Mouse (Mus musculus) lung, embryonic 14.5 days (tissue): ENCODE data around the gene Aff1. TPM values are rescaled to one million over a fixed set of nuclear protein-coding genes. Genes with fewer than 3 reads are reported as not detected.
A peak's percentile ranks its signal among the peaks of the same experiment; 100 is the strongest.

Experiments used
- ATAC-seq: fragments of 200-750 bp; cut with Nextera tagmentation; 2 replicates; pipeline ENCODE4 v1.8.0; 2017; ENCODE audit warnings: mild to moderate bottlenecking, moderate TSS enrichment, moderate library complexity; ENCODE audit not compliant: insufficient read depth
- DNase-seq: peaks from one replicate; pipeline ENCODE4 v3.0.0-alpha.2; 2015
- H3K27ac ChIP-seq: fragments of 300-500 bp; sonication (generic); 2 replicates; pipeline ENCODE4 v1.5.1; 2014; ENCODE audit warnings: low read depth, mild to moderate bottlenecking, moderate library complexity
- H3K27me3 ChIP-seq: fragments of 300-500 bp; sonication (generic); 2 replicates; pipeline ENCODE4 v1.6.1; 2014; ENCODE audit warnings: low read length, control low read depth; ENCODE audit not compliant: insufficient read depth
- H3K36me3 ChIP-seq: fragments of 300-500 bp; sonication (generic); 2 replicates; pipeline ENCODE4 v1.6.1; 2014; ENCODE audit warnings: control low read depth; ENCODE audit not compliant: insufficient read depth
- H3K4me1 ChIP-seq: fragments of 300-500 bp; sonication (generic); 2 replicates; pipeline ENCODE4 v1.6.1; 2014; ENCODE audit warnings: antibody characterized with exemption, control low read depth; ENCODE audit not compliant: insufficient read depth
- H3K4me2 ChIP-seq: fragments of 300-500 bp; sonication (generic); 2 replicates; pipeline ENCODE4 v1.6.1; 2014; ENCODE audit warnings: mild to moderate bottlenecking
- H3K4me3 ChIP-seq: fragments of 300-500 bp; sonication (generic); 2 replicates; pipeline ENCODE4 v1.5.1; 2014; ENCODE audit warnings: low read depth, low read length
- H3K9ac ChIP-seq: fragments of 300-500 bp; sonication (generic); 2 replicates; pipeline ENCODE4 v1.6.1; 2014
- H3K9me3 ChIP-seq: fragments of 300-500 bp; sonication (generic); 2 replicates; pipeline ENCODE4 v1.6.1; 2016; ENCODE audit warnings: low read depth, low read length, control low read depth
- CTCF ChIP-seq: IDR thresholded peaks from 2 replicates; pipeline ENCODE4 v1.5.1; 2016; ENCODE audit warnings: antibody characterized with exemption, low read depth
- WGBS: fragments of 180-500 bp; shearing (Covaris S2); extraction: QIAGEN DNeasy Blood & Tissue Kit; methylation state at CpG from one replicate; pipeline ENCODE4 v1.1.7; 2014; 5-methylcytosine and 5-hydroxymethylcytosine counted together
- polyA plus RNA-seq: library from polyadenylated mRNA; unstranded; fragments of >200 nt; fragmentation: Nextera tagmentation; extraction: Ambion mirVana; gene quantifications from 2 replicates; pipeline ENCODE4 v1.2.1, GENCODE M21; 2014

The Aff1 gene
- polyA plus RNA-seq, 1 experiment from 2014 or later, result 7.1 TPM

DNA sequence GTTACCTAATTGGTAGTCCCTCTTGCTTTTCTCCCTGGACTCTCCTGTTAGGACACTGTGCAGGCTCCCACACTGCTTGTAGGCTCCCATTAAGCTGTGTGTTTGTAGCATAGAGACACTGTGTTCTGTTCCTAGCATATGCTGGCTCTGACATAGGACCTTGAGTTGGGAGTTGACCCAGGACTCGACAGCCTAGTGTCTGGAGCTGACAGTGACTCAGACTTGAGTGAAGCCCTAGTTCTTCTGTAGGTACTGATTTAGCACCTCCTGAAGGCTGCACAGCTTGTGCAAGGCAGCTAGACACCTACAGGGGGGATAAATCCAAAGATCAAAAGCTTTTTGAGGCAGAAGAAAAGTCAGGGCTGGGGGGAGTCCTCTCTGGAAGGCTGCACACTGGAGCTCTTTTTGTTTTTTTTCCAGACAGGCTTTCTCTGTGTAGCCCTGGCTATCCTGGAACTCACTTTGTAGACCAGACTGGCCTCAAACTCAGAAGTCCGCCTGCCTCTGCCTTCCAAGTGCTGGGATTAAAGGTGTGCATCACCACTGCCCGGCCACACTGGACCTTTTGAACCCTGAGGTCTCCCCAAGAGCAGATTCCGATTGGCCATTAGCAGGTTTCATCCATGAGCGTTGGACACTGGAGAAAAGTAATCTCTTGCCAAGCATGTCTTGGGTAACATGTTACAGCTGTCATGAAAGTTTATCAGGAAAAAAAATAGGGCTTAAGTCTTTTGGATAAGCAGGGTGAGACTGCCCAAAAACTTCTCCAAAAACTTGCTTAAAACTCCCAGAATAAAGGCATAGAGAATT, 48.1 kb downstream of the Aff1 start:
- Histone ChIP-seq H3K4me2 (no peak overlapping the region), H3K27ac (no peak overlapping the region), H3K36me3 (no peaks in the 10 kb centered on the region), H3K9ac (no peak overlapping the region), H3K4me1 (no peaks in the 10 kb centered on the region), H3K4me3 (no peak overlapping the region), H3K27me3 (no peaks in the 10 kb centered on the region), H3K9me3 (no peaks in the 10 kb centered on the region)
- ATAC-seq (no peak), DNase-seq (no peak)
- no peak for TF ChIP-seq CTCF
- WGBS, result 49% methylated on average over 5 of the region's 5 CpGs

DNA sequence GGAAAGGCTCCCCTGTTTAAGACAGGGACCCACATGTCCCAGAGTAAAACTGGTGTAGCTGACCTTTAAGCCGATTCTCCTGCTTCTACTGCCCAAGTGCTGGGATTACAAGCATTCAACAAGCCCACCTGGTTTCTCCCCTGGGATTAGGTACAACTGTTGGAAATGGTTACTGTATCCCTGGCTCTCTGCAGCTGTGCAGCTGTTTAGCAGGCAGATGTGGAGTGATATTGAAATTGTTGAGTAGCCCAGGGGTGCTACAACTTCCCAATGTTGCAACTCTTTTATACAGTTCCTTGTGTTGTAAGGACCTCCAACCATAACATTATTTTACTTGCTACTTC, 48.7 kb downstream of the Aff1 start:
- TF ChIP-seq CTCF, result no peak
- H3K4me2 ChIP-seq, result no peak overlapping the region
- DNase-seq, result no peak
- ATAC-seq, result no peak
- 75% methylated on average over 1 of the region's 1 CpGs for WGBS
- H3K36me3 ChIP-seq, result no peaks in the 10 kb centered on the region
- H3K27ac ChIP-seq, result no peak overlapping the region
- no peak overlapping the region for H3K9ac ChIP-seq
- no peaks in the 10 kb centered on the region for H3K4me1 ChIP-seq
- no peaks in the 10 kb centered on the region for H3K9me3 ChIP-seq
- no peaks in the 10 kb centered on the region for H3K27me3 ChIP-seq
- H3K4me3 ChIP-seq, result no peak overlapping the region

DNA sequence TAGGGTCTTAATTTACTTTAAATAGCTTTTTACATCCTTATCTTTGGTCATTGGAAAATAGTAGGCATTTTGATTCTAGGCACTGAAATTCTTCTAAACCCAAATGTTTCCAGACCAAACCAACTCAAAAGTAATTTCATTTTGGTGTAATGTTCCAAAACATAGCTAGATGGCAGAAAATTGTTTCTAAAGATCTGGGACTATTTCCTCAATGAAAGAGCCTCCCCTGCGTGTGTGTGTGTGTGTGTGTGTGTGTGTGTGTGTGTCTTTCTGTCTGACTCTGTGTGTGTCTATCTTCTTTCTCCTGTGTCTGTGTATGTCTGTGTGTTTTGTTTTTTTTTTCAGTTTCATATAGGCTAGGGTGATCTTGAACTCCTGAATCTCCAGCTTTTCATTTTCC, 49.3 kb downstream of the Aff1 start:
- H3K9ac ChIP-seq, result no peak overlapping the region
- H3K4me2 ChIP-seq, result no peak overlapping the region
- H3K9me3 ChIP-seq, result no peaks in the 10 kb centered on the region
- no peaks in the 10 kb centered on the region for H3K27me3 ChIP-seq
- no peak for ATAC-seq
- DNase-seq, result no peak
- H3K27ac ChIP-seq, result no peak overlapping the region
- 42% methylated on average over 1 of the region's 1 CpGs for WGBS
- H3K4me1 ChIP-seq, result no peaks in the 10 kb centered on the region
- TF ChIP-seq CTCF, result 0 out of 2 replicates have a peak, but pooled peaks have one; percentile 2
- no peaks in the 10 kb centered on the region for H3K36me3 ChIP-seq
- no peak overlapping the region for H3K4me3 ChIP-seq

DNA sequence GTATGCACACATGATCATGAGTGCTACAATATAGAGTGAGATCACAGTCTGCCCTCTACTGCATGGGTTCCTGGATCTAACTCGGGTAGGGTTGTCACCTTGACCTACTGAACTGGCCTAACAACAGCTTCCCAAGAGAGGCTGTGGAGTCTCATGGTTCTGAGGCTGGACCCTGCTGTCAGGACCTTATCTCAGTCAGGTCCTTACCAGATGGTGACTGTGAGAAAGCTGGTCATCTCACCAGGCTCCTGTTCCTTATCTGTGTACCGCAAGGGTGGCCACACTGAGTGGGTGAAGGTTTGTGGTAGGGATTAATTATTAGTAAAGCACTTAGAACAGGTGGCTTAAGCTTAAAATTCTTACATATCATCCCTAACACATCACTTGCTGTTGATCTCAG, 49.8 kb downstream of the Aff1 start:
- H3K9ac ChIP-seq, result no peak overlapping the region
- no peak overlapping the region for H3K4me3 ChIP-seq
- H3K36me3 ChIP-seq, result no peaks in the 10 kb centered on the region
- ATAC-seq (no peak), DNase-seq (no peak)
- H3K27ac ChIP-seq, result no peak overlapping the region; the same call in 1 of the 2 replicates
- 63% methylated on average over 2 of the region's 2 CpGs for WGBS
- no peak overlapping the region for H3K4me2 ChIP-seq
- no peak for TF ChIP-seq CTCF
- no peaks in the 10 kb centered on the region for H3K27me3 ChIP-seq
- no peaks in the 10 kb centered on the region for H3K9me3 ChIP-seq
- no peaks in the 10 kb centered on the region for H3K4me1 ChIP-seq

- Histone ChIP-seq H3K4me3 (no peak overlapping the region), H3K9ac (no peak overlapping the region), H3K4me1 (no peaks in the 10 kb centered on the region), H3K9me3 (no peaks in the 10 kb centered on the region), H3K4me2 (no peak overlapping the region), H3K36me3 (no peaks in the 10 kb centered on the region), H3K27ac (no peak overlapping the region), H3K27me3 (no peaks in the 10 kb centered on the region)
- WGBS, result 50% methylated on average over 6 of the region's 6 CpGs
- no peak for TF ChIP-seq CTCF
- DNase-seq (no peak), ATAC-seq (no peak)
Observed at GRCm38 (mm10) chr5:103744531-103744930, 52.4 kb downstream of the Aff1 start.

- no peak overlapping the region for H3K27ac ChIP-seq
- DNase-seq, result no peak
- H3K9me3 ChIP-seq, result no peaks in the 10 kb centered on the region
- no peak for TF ChIP-seq CTCF
- H3K4me2 ChIP-seq, result no peak overlapping the region
- ATAC-seq, result no peak
- 59% methylated on average over 1 of the region's 1 CpGs for WGBS
- H3K27me3 ChIP-seq, result no peaks in the 10 kb centered on the region
- H3K9ac ChIP-seq, result no peak overlapping the region
- H3K36me3 ChIP-seq, result no peaks in the 10 kb centered on the region
- no peaks in the 10 kb centered on the region for H3K4me1 ChIP-seq
- no peak overlapping the region for H3K4me3 ChIP-seq
Observed at GRCm38 (mm10) chr5:103745635-103746034, 53.5 kb downstream of the Aff1 start.

- no peaks in the 10 kb centered on the region for H3K27me3 ChIP-seq
- no peak overlapping the region for H3K9ac ChIP-seq
- no peak overlapping the region for H3K27ac ChIP-seq
- no peak overlapping the region for H3K4me2 ChIP-seq
- no peaks in the 10 kb centered on the region for H3K36me3 ChIP-seq
- H3K4me3 ChIP-seq, result no peak overlapping the region
- no peak for TF ChIP-seq CTCF
- H3K4me1 ChIP-seq, result no peaks in the 10 kb centered on the region
- no peak for DNase-seq
- no peaks in the 10 kb centered on the region for H3K9me3 ChIP-seq
- 92% methylated on average over 3 of the region's 3 CpGs for WGBS
- ATAC-seq, result no peak
Observed at GRCm38 (mm10) chr5:103746561-103747085, 54.4 kb downstream of the Aff1 start.
